Mouse (Mus musculus) MEL (cell line): ENCODE results near the gene Megf9.

Experiments
- CHD2 ChIP-seq: IDR thresholded peaks from 2 replicates; pipeline ENCODE4 v1.6.1; 2011; ENCODE audit warnings: low read length, improper control_type of control experiment
- CTCF ChIP-seq, 3 experiments: IDR thresholded peaks in 2 of 3; conservative IDR thresholded peaks in 1 of 3; 2 replicates each; pipeline ENCODE4 v1.5.1; 2011 to 2012; ENCODE audit warnings: low read length in 3 of 3, low read depth in 2 of 3, mild to moderate bottlenecking in 2 of 3, improper control_type of control experiment in 1 of 3, inconsistent platforms in 1 of 3, mixed read lengths in 1 of 3, moderate library complexity in 1 of 3; ENCODE audit not compliant: control insufficient read depth in 1 of 3, insufficient read depth in 1 of 3, poor library complexity in 1 of 3, severe bottlenecking in 1 of 3
- GATA1 ChIP-seq: IDR thresholded peaks from 2 replicates; pipeline ENCODE4 v1.6.1; 2011; ENCODE audit warnings: low read depth, low read length, improper control_type of control experiment
- NRF1 ChIP-seq: IDR thresholded peaks from 2 replicates; pipeline ENCODE4 v1.6.1; 2014; ENCODE audit warnings: low read depth, mild to moderate bottlenecking, inconsistent platforms, low read length, improper control_type of control experiment, moderate library complexity; ENCODE audit not compliant: poor library complexity, insufficient read depth, severe bottlenecking
- POLR2AphosphoS5 ChIP-seq: IDR thresholded peaks from 2 replicates; pipeline ENCODE4 v1.6.1; 2012; ENCODE audit warnings: low read depth, borderline replicate concordance, mild to moderate bottlenecking, inconsistent platforms, low read length, moderate library complexity, mixed read lengths
- TAL1 ChIP-seq: IDR thresholded peaks from 2 replicates; pipeline ENCODE4 v1.6.1; 2012; ENCODE audit warnings: mild to moderate bottlenecking, inconsistent platforms, low read length, moderate library complexity, mixed read lengths
- USF1 ChIP-seq: IDR thresholded peaks from 2 replicates; pipeline ENCODE4 v1.6.1; 2014; ENCODE audit warnings: low read depth, mild to moderate bottlenecking, inconsistent platforms, low read length, improper control_type of control experiment, moderate library complexity

GRCm38 (mm10) chr4:70576096-70576495 lies 41.3 kb upstream of the Megf9 start:
- TF ChIP-seq CTCF (IDR thresholded peaks at IDR 0.05 in 2 of 3, conservative IDR thresholded peaks at IDR 0.05 in 1 of 3; ENCODE audit: control insufficient read depth in 1 of 3, insufficient read depth in 1 of 3, low read depth in 2 of 3, low read length in 3 of 3, poor library complexity in 1 of 3, severe bottlenecking in 1 of 3) (no peak), TAL1 (no peak), GATA1 (no peak), NRF1 (no peak), USF1 (no peak), CHD2 (no peak), POLR2AphosphoS5 (no peak)
